Mouse (Mus musculus): ENCODE results near the gene Lrrfip2. TPM values are rescaled to one million over a fixed set of nuclear protein-coding genes. Genes with fewer than 3 reads are reported as not detected.
A peak's percentile ranks its signal among the peaks of the same experiment; 100 is the strongest.

Gene Lrrfip2
- polyA plus RNA-seq, 1 experiment from 2014 or later, result 41.8 TPM

GRCm38 (mm10) chr9:111184929-111185328 is 67.5 kb downstream of the Lrrfip2 start:
- H3K4me1 ChIP-seq, result peaks cover 27% of the 10 kb centered on the region
- no peak overlapping the region for H3K4me2 ChIP-seq (replicated peaks)
- 27% methylated on average over 4 of the region's 4 CpGs for WGBS
- no peak overlapping the region for H3K27ac ChIP-seq (replicated peaks)
- H3K36me3 ChIP-seq, result peaks cover 3% of the 10 kb centered on the region; the same call in 1 of the 2 replicates
- ATAC-seq (replicated peaks), result peak; percentile 61; the same call in 1 of the 2 replicates
- H3K4me3 ChIP-seq, result no peak overlapping the region
- H3K9me3 ChIP-seq, result no peaks in the 10 kb centered on the region
- no peak overlapping the region for H3K9ac ChIP-seq (replicated peaks)
- no peaks in the 10 kb centered on the region for H3K27me3 ChIP-seq

- no peak overlapping the region for H3K4me2 ChIP-seq (replicated peaks)
- H3K36me3 ChIP-seq, result peaks cover 11% of the 10 kb centered on the region; the same call in 1 of the 2 replicates
- H3K27me3 ChIP-seq, result no peaks in the 10 kb centered on the region
- H3K4me3 ChIP-seq, result no peak overlapping the region
- H3K9me3 ChIP-seq, result no peaks in the 10 kb centered on the region
- no peak for ATAC-seq (replicated peaks)
- 0 out of 2 replicates have a peak overlapping the region, but pooled peaks have one; percentile 27 for H3K27ac ChIP-seq (replicated peaks)
- H3K4me1 ChIP-seq, result peaks cover 25% of the 10 kb centered on the region
- WGBS, result 44% methylated on average over 6 of the region's 6 CpGs
- no peak overlapping the region for H3K9ac ChIP-seq (replicated peaks)
These were observed 69.5 kb downstream of the Lrrfip2 start for GRCm38 (mm10) chr9:111186861-111187260.

- no peak overlapping the region for H3K9ac ChIP-seq (replicated peaks)
- 90% methylated on average over 7 of the region's 7 CpGs for WGBS
- H3K4me3 ChIP-seq, result no peak overlapping the region
These were observed 71.3 kb downstream of the Lrrfip2 start for GRCm38 (mm10) chr9:111188731-111189130.

GRCm38 (mm10) chr9:111193211-111193610 is 75.8 kb downstream of the Lrrfip2 start:
- WGBS, result 90% methylated on average over 2 of the region's 2 CpGs
- H3K27ac ChIP-seq (replicated peaks), result no peak overlapping the region
- no peaks in the 10 kb centered on the region for H3K4me1 ChIP-seq
- no peak overlapping the region for H3K9ac ChIP-seq (replicated peaks)
- ATAC-seq (replicated peaks), result no peak
- H3K27me3 ChIP-seq, result no peaks in the 10 kb centered on the region
- H3K4me2 ChIP-seq (replicated peaks), result no peak overlapping the region
- no peak overlapping the region for H3K4me3 ChIP-seq
- peaks cover 11% of the 10 kb centered on the region; the same call in 1 of the 2 replicates for H3K36me3 ChIP-seq
- H3K9me3 ChIP-seq, result no peaks in the 10 kb centered on the region

More at GRCm38 (mm10) chr9:111188731-111189130, 71.3 kb downstream of the Lrrfip2 start:
- no peak for ATAC-seq (replicated peaks)
- Histone ChIP-seq H3K9me3 (no peaks in the 10 kb centered on the region), H3K27me3 (no peaks in the 10 kb centered on the region), H3K36me3 (peaks cover 11% of the 10 kb centered on the region; the same call in 1 of the 2 replicates), H3K27ac (replicated peaks) (no peak overlapping the region), H3K4me2 (replicated peaks) (no peak overlapping the region), H3K4me1 (peaks cover 18% of the 10 kb centered on the region)

- ATAC-seq (replicated peaks), result no peak
- Histone ChIP-seq H3K9me3 (no peaks in the 10 kb centered on the region), H3K9ac (replicated peaks) (no peak overlapping the region), H3K27me3 (no peaks in the 10 kb centered on the region), H3K4me1 (no peaks in the 10 kb centered on the region), H3K27ac (replicated peaks) (no peak overlapping the region), H3K4me2 (replicated peaks) (no peak overlapping the region), H3K4me3 (no peak overlapping the region), H3K36me3 (peaks cover 3% of the 10 kb centered on the region; the same call in 1 of the 2 replicates)
- WGBS, result 96% methylated on average over 3 of the region's 3 CpGs
These were observed 79.7 kb downstream of the Lrrfip2 start for GRCm38 (mm10) chr9:111197116-111197515.

- no peak for ATAC-seq (replicated peaks)
- no peak overlapping the region for H3K4me3 ChIP-seq
- H3K4me2 ChIP-seq (replicated peaks), result no peak overlapping the region
- H3K9me3 ChIP-seq, result no peaks in the 10 kb centered on the region
- peaks cover 3% of the 10 kb centered on the region; the same call in 1 of the 2 replicates for H3K36me3 ChIP-seq
- H3K27me3 ChIP-seq, result no peaks in the 10 kb centered on the region
- 90% methylated on average over 4 of the region's 4 CpGs for WGBS
- H3K27ac ChIP-seq (replicated peaks), result no peak overlapping the region
- H3K4me1 ChIP-seq, result no peaks in the 10 kb centered on the region
- H3K9ac ChIP-seq (replicated peaks), result no peak overlapping the region
These were observed 80.3 kb downstream of the Lrrfip2 start for GRCm38 (mm10) chr9:111197712-111198111.

- Histone ChIP-seq H3K4me1 (no peaks in the 10 kb centered on the region), H3K36me3 (peaks cover 3% of the 10 kb centered on the region; the same call in 1 of the 2 replicates), H3K9ac (replicated peaks) (no peak overlapping the region), H3K4me3 (no peak overlapping the region), H3K4me2 (replicated peaks) (no peak overlapping the region), H3K27me3 (no peaks in the 10 kb centered on the region), H3K27ac (replicated peaks) (no peak overlapping the region), H3K9me3 (no peaks in the 10 kb centered on the region)
- ATAC-seq (replicated peaks), result no peak
- 79% methylated on average over 1 of the region's 1 CpGs for WGBS
These were observed 80.9 kb downstream of the Lrrfip2 start for GRCm38 (mm10) chr9:111198332-111198731.

GRCm38 (mm10) chr9:111200208-111200607 is 82.8 kb downstream of the Lrrfip2 start:
- no peaks in the 10 kb centered on the region for H3K4me1 ChIP-seq
- H3K36me3 ChIP-seq, result peaks cover 3% of the 10 kb centered on the region; the same call in 1 of the 2 replicates
- no peaks in the 10 kb centered on the region for H3K27me3 ChIP-seq
- H3K27ac ChIP-seq (replicated peaks), result no peak overlapping the region
- no peak for ATAC-seq (replicated peaks)
- H3K4me3 ChIP-seq, result no peak overlapping the region
- no peak overlapping the region for H3K9ac ChIP-seq (replicated peaks)
- no peaks in the 10 kb centered on the region for H3K9me3 ChIP-seq
- H3K4me2 ChIP-seq (replicated peaks), result no peak overlapping the region

- Histone ChIP-seq H3K9ac (replicated peaks) (no peak overlapping the region), H3K27ac (replicated peaks) (no peak overlapping the region), H3K36me3 (peaks cover 6% of the 10 kb centered on the region; the same call in 1 of the 2 replicates), H3K4me2 (replicated peaks) (no peak overlapping the region), H3K4me1 (no peaks in the 10 kb centered on the region), H3K27me3 (no peaks in the 10 kb centered on the region), H3K4me3 (no peak overlapping the region), H3K9me3 (no peaks in the 10 kb centered on the region)
- WGBS, result 86% methylated on average over 9 of the region's 9 CpGs
- no peak for ATAC-seq (replicated peaks)
These were observed 87.4 kb downstream of the Lrrfip2 start for GRCm38 (mm10) chr9:111204601-111205375.

GRCm38 (mm10) chr9:111207683-111208082 is 90.3 kb downstream of the Lrrfip2 start:
- Histone ChIP-seq H3K9me3 (no peaks in the 10 kb centered on the region), H3K27me3 (no peaks in the 10 kb centered on the region), H3K27ac (replicated peaks) (no peak overlapping the region), H3K36me3 (peaks cover 6% of the 10 kb centered on the region; the same call in 1 of the 2 replicates), H3K4me3 (no peak overlapping the region), H3K9ac (replicated peaks) (no peak overlapping the region), H3K4me2 (replicated peaks) (no peak overlapping the region), H3K4me1 (no peaks in the 10 kb centered on the region)
- WGBS, result 71% methylated on average over 3 of the region's 3 CpGs
- no peak for ATAC-seq (replicated peaks)

- no peaks in the 10 kb centered on the region for H3K9me3 ChIP-seq
- WGBS, result 99% methylated on average over 3 of the region's 3 CpGs
- ATAC-seq (replicated peaks), result no peak
- H3K36me3 ChIP-seq, result peaks cover 6% of the 10 kb centered on the region; the same call in 1 of the 2 replicates
- no peaks in the 10 kb centered on the region for H3K4me1 ChIP-seq
- no peak overlapping the region for H3K27ac ChIP-seq (replicated peaks)
- H3K4me2 ChIP-seq (replicated peaks), result no peak overlapping the region
- H3K9ac ChIP-seq (replicated peaks), result no peak overlapping the region
- no peaks in the 10 kb centered on the region for H3K27me3 ChIP-seq
- H3K4me3 ChIP-seq, result no peak overlapping the region
These were observed 90.8 kb downstream of the Lrrfip2 start for GRCm38 (mm10) chr9:111208185-111208584.

GRCm38 (mm10) chr9:111209158-111209699 is 91.8 kb downstream of the Lrrfip2 start:
- 97% methylated on average over 7 of the region's 7 CpGs for WGBS
- Histone ChIP-seq H3K9me3 (no peaks in the 10 kb centered on the region), H3K9ac (replicated peaks) (no peak overlapping the region), H3K36me3 (peaks cover 8% of the 10 kb centered on the region; the same call in 1 of the 2 replicates), H3K4me1 (no peaks in the 10 kb centered on the region), H3K4me2 (replicated peaks) (no peak overlapping the region), H3K27me3 (no peaks in the 10 kb centered on the region), H3K4me3 (no peak overlapping the region), H3K27ac (replicated peaks) (no peak overlapping the region)
- no peak for ATAC-seq (replicated peaks)

Data from forebrain, embryonic 15.5 days (tissue).